Mouse (Mus musculus): Measurements from ENCODE around the gene Ap3b2. TPM values are rescaled to one million over a fixed set of nuclear protein-coding genes. Genes with fewer than 3 reads are reported as not detected.

The Ap3b2 gene
- polyA plus RNA-seq, 1 experiment from 2014 or later, result 4.9 TPM

GRCm38 (mm10) chr7:81455155-81455651, 38.5 kb downstream of the Ap3b2 start, which contains the start of gene Cpeb1:
Gene Cpeb1 (minus strand): TSS chr7:81455465.
- Histone ChIP-seq H3K4me1 (ENCODE audit: control insufficient read depth, insufficient read depth, low read length) (peaks cover 19% of the 10 kb centered on the region), H3K27ac (ENCODE audit: low read length) (no peak within 1 kb of the TSS), H3K4me3 (replicated peaks; ENCODE audit: low read length) (peak within 1 kb of the TSS; percentile 53), H3K9ac (ENCODE audit: low read length) (peak within 1 kb of the TSS; percentile 46), H3K9me3 (replicated peaks; ENCODE audit: control insufficient read depth, low read length) (no peaks in the 10 kb centered on the region), H3K4me2 (ENCODE audit: low read depth, low read length) (peak within 1 kb of the TSS; percentile 93), H3K36me3 (ENCODE audit: control insufficient read depth, insufficient read depth, low read length) (no peaks in the 10 kb centered on the region), H3K27me3 (ENCODE audit: control insufficient read depth, insufficient read depth, low read length) (peaks cover 63% of the 10 kb centered on the region)
- WGBS, result 1% methylated on average over 28 of the region's 28 CpGs
- ATAC-seq (ENCODE audit: insufficient read depth, low FRiP score), result peak; percentile 21; the same call in 1 of the 2 replicates

- 1% methylated on average over 69 of the region's 87 CpGs for WGBS
- Histone ChIP-seq H3K4me3 (replicated peaks; ENCODE audit: low read length) (peak overlapping the region; percentile 53), H3K27ac (ENCODE audit: low read length) (no peak overlapping the region), H3K36me3 (ENCODE audit: control insufficient read depth, insufficient read depth, low read length) (no peaks in the 10 kb centered on the region), H3K9ac (ENCODE audit: low read length) (peak overlapping the region; percentile 46), H3K9me3 (replicated peaks; ENCODE audit: control insufficient read depth, low read length) (no peaks in the 10 kb centered on the region), H3K4me2 (ENCODE audit: low read depth, low read length) (peak overlapping the region; percentile 93), H3K27me3 (ENCODE audit: control insufficient read depth, insufficient read depth, low read length) (peaks cover 60% of the 10 kb centered on the region), H3K4me1 (ENCODE audit: control insufficient read depth, insufficient read depth, low read length) (peaks cover 19% of the 10 kb centered on the region)
- ATAC-seq (ENCODE audit: insufficient read depth, low FRiP score), result 0 out of 2 replicates have a peak, but pooled peaks have one; percentile 42
These were observed 39.2 kb downstream of the Ap3b2 start for GRCm38 (mm10) chr7:81454331-81455039.

- Histone ChIP-seq H3K36me3 (ENCODE audit: control insufficient read depth, insufficient read depth, low read length) (no peaks in the 10 kb centered on the region), H3K27me3 (ENCODE audit: control insufficient read depth, insufficient read depth, low read length) (peaks cover 58% of the 10 kb centered on the region), H3K4me3 (replicated peaks; ENCODE audit: low read length) (peak overlapping the region; percentile 53), H3K4me1 (ENCODE audit: control insufficient read depth, insufficient read depth, low read length) (peaks cover 19% of the 10 kb centered on the region), H3K9ac (ENCODE audit: low read length) (0 out of 2 replicates have a peak overlapping the region, but pooled peaks have one; percentile 46), H3K27ac (ENCODE audit: low read length) (no peak overlapping the region), H3K4me2 (ENCODE audit: low read depth, low read length) (peak overlapping the region; percentile 93), H3K9me3 (replicated peaks; ENCODE audit: control insufficient read depth, low read length) (no peaks in the 10 kb centered on the region)
- 4% methylated on average over 84 of the region's 84 CpGs for WGBS
- ATAC-seq (ENCODE audit: insufficient read depth, low FRiP score), result peak; percentile 45
These were observed 40.1 kb downstream of the Ap3b2 start for GRCm38 (mm10) chr7:81453443-81454274.

- Histone ChIP-seq H3K4me3 (replicated peaks; ENCODE audit: low read length) (no peak overlapping the region), H3K36me3 (ENCODE audit: control insufficient read depth, insufficient read depth, low read length) (no peaks in the 10 kb centered on the region), H3K27ac (ENCODE audit: low read length) (no peak overlapping the region), H3K27me3 (ENCODE audit: control insufficient read depth, insufficient read depth, low read length) (peaks cover 58% of the 10 kb centered on the region), H3K4me1 (ENCODE audit: control insufficient read depth, insufficient read depth, low read length) (peaks cover 19% of the 10 kb centered on the region), H3K4me2 (ENCODE audit: low read depth, low read length) (0 out of 2 replicates have a peak overlapping the region, but pooled peaks have one; percentile 93), H3K9ac (ENCODE audit: low read length) (no peak overlapping the region), H3K9me3 (replicated peaks; ENCODE audit: control insufficient read depth, low read length) (no peaks in the 10 kb centered on the region)
- ATAC-seq (ENCODE audit: insufficient read depth, low FRiP score), result no peak
- 4% methylated on average over 21 of the region's 21 CpGs for WGBS
These were observed 40.7 kb downstream of the Ap3b2 start for GRCm38 (mm10) chr7:81452971-81453441.

MicroRNAs within 50 kb of the gene (microRNA counts, 519-probe panel; counts per million panel counts)
- microRNA mmu-miR-1839-3p (1,629 counts per million, percentile 24 among the panel's probes with 10 or more counts), microRNA mmu-miR-1839-5p (2,707 counts per million, percentile 60 among the panel's probes with 10 or more counts)

Other genes with a start within 250 kb of the Ap3b2 start
- gene Rps17, start 148.7 kb downstream of the Ap3b2 start, polyA plus RNA-seq (2015; fragmentation: Nextera tagmentation; extraction: Ambion mirVana), result 1,067 and 1,217 TPM in 2 replicates
- 1.1 and 1.6 TPM in 2 replicates for gene Cpeb1, start 38.5 kb downstream of the Ap3b2 start, polyA plus RNA-seq (2015; fragmentation: Nextera tagmentation; extraction: Ambion mirVana)
- gene BC048679, start 4.4 kb upstream of the Ap3b2 start, polyA plus RNA-seq (2015; fragmentation: Nextera tagmentation; extraction: Ambion mirVana), result not detected in 2 replicates
- gene Fsd2, start 73.0 kb upstream of the Ap3b2 start, polyA plus RNA-seq (2015; fragmentation: Nextera tagmentation; extraction: Ambion mirVana), result 0.09 and 2.4 TPM in 2 replicates
- gene Whamm, start 77.3 kb upstream of the Ap3b2 start, polyA plus RNA-seq (2015; fragmentation: Nextera tagmentation; extraction: Ambion mirVana), result 1.1 and 1.4 TPM in 2 replicates
- 33.3 and 35.9 TPM in 2 replicates for gene Homer2, start 213.6 kb upstream of the Ap3b2 start, polyA plus RNA-seq (2015; fragmentation: Nextera tagmentation; extraction: Ambion mirVana)

Data from stomach, embryonic 16.5 days (tissue).